Mouse (Mus musculus) gastrocnemius, postnatal 36 days (tissue): Measurements from ENCODE around the gene Usp39. TPM values are rescaled to one million over a fixed set of nuclear protein-coding genes. Genes with fewer than 3 reads are reported as not detected.

Experiments used
- total RNA-seq, 2 experiments: library from RNA; stranded (reverse); gene quantifications; 2 replicates each; pipeline ENCODE4 v1.2.3; 2021

The Usp39 gene
- total RNA-seq, 2 experiments from 2014 or later, result 18.1 to 18.2 TPM

Other genes with a start within 250 kb of the Usp39 start
- gene St3gal5, start 247.6 kb downstream of the Usp39 start, total RNA-seq, result 10 to 100 TPM; 85.0 to 99.9 TPM
- gene Atoh8, start 109.6 kb downstream of the Usp39 start, total RNA-seq, result 1 to 10 TPM; 5.2 to 5.7 TPM
- gene Sftpb, start 40.6 kb downstream of the Usp39 start, total RNA-seq, result not detected
- 1 to 10 TPM; 9.0 to 9.5 TPM for gene 0610030E20Rik, start 2.1 kb upstream of the Usp39 start, total RNA-seq
- 10 to 100 TPM; 16.9 to 18.8 TPM for gene Tmem150a, start 10.3 kb upstream of the Usp39 start, total RNA-seq
- 10 to 100 TPM; 23.7 to 24.2 TPM for gene Rnf181, start 21.8 kb upstream of the Usp39 start, total RNA-seq
- gene Vamp5, start 35.3 kb upstream of the Usp39 start, total RNA-seq, result 100 to 1,000 TPM in 1 of 2 experiments, 10 to 100 TPM in 1; 83.0 to 107 TPM
- 10 to 100 TPM; 48.5 to 50.0 TPM for gene Vamp8, start 45.5 kb upstream of the Usp39 start, total RNA-seq
- 10 to 100 TPM; 12.6 to 13.4 TPM for gene Ggcx, start 69.1 kb upstream of the Usp39 start, total RNA-seq
- 100 to 1,000 TPM; 128 to 141 TPM for gene Mat2a, start 94.4 kb upstream of the Usp39 start, total RNA-seq
- 1 to 10 TPM in 1 of 2 experiments, under 1 TPM in 1; 0.66 to 1.7 TPM for gene Sh2d6, start 176.5 kb upstream of the Usp39 start, total RNA-seq
- 10 to 100 TPM in 1 of 2 experiments, 1 to 10 TPM in 1; 7.2 to 11.8 TPM for gene Capg, start 199.2 kb upstream of the Usp39 start, total RNA-seq